Mouse (Mus musculus) liver, embryonic 14.5 days (tissue): ENCODE data around the gene Crcp.

ENCODE experiments used
- CTCF ChIP-seq: IDR thresholded peaks from 2 replicates; pipeline ENCODE4 v1.5.1; 2016; ENCODE audit warnings: antibody characterized with exemption, low read depth, control low read depth
- EP300 ChIP-seq: IDR thresholded peaks from 2 replicates; pipeline ENCODE4 v1.6.1; 2016; ENCODE audit warnings: antibody characterized with exemption, low read depth

DNA sequence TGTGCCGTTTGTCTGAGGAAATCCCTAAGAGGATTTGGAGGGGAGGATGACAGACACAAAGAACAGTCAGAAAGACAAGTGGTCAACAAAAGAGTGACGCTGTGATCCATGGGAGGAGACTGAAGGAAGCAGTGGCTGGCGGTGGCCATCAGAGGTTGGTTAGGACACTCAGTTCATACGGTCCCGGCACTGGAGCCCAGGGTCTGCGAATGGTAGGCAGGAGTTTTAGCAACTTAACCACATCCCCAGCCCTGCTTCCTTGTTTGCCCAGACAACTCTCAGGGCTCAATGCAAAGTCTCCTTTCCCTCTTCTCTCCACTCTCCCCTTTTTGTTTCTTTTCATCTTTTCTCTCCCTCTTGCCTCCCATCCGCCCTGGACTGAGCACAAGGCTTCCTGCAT, 17.0 kb downstream of the Crcp start:
- TF ChIP-seq EP300: no peak
- no peak for TF ChIP-seq CTCF
